Mouse (Mus musculus) layer of hippocampus, postnatal 14 days (tissue): ENCODE measurements at regions not wholly inside any gene's neighbourhood (a gene's known extent, or its start where the extent isn't known, plus 50 kb on each side); places are given as distances from the start of the nearest gene placed in this dataset.
"Not testable (repeated sequence)": the region's sequence is repeated elsewhere in the genome, so short reads cannot be mapped to it uniquely, and the experiment has no call there.

Experiments used
- DNase-seq, 2 experiments: peaks; one replicate each; pipeline ENCODE4 v3.0.0; 2021 to 2022; ENCODE audit warnings: low spot score in 2 of 2, mixed read lengths in 1 of 2

DNA sequence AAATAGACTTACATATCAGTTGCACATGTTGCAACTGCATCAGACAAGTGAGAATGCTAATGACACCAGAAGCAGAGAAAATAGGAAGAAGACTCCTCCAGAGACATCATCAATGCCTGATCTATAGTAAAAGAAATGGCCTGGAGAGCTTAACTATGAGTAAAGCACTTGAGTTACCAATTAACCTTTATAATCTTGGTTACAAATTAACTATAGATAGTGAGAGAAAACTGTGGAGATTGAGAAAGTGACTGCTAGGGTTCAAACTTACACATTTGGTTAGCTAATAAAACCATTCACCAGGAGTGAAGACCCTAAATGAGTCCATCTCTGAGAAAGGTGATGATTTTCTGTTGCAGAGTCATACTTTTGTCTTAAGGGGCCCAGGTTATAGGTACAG, 307.4 kb downstream of the Phex start:
- no peak for DNase-seq

DNA sequence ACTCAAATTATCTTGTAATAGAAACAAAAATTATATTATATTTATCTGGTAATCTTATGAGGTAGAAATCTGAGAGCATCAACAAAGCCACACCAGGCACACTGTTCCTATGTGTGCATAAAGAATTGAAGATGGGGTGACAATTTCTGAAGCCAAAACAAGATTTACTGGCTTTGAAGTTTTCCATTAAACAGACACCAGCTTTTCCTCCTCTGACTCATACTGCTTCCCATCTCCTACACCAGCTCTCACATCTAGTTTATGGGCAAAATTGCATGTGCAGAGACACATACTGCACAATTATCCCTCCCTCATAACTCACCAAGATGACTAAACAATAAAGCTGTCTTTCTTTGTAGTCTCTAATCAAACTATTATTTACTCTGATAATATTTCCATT, 335.1 kb downstream of the Phex start:
- DNase-seq = no peak

DNA sequence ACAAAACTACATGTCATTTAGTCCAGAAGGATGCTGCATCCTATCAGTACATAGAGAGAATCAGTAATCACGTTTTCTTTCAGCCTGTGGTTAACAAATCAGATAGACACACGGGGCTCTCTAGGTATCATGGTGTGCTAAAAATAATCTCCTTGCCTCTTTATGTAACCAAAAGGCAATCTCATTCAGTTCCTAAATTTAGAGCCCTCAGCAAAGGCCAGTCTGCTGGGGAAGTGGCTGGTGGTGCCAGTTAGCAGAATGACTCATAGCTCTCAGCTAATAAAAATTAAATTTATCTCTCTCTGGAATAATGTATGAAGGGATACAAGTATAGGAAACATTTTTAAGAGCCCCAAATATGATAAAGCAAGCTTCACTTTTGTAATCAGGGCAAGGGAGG, 335.5 kb downstream of the Phex start:
- DNase-seq = no peak

GRCm38 (mm10) chrX:157078061-157078460, 337.1 kb downstream of the Phex start:
- DNase-seq = not testable (repeated sequence)

DNA sequence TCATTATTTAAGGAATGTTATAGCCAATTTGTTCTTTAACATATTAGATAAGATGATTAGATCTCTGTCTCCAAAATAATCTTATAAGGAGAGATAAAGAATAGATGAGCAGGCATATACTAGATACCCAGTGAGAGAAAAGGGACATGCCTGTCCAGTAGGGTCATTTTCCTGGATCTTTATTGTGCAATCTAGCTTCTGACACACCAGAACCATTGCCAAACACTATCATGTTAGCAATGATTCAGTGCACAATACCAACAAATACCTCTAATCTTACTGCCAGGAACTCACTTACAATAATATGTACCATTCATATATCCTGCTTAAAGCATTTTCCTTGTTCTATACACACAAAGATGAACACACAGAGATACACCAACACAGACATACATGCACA, 338.9 kb downstream of the Phex start:
- DNase-seq = no peak

GRCm38 (mm10) chrX:157051629-157052315, 363.3 kb downstream of the Phex start:
- DNase-seq = peak in 1 of 2 experiments; percentile 1

- DNase-seq = no peak
Observed at GRCm38 (mm10) chrX:157028913-157029312, 386.2 kb downstream of the Phex start.

DNA sequence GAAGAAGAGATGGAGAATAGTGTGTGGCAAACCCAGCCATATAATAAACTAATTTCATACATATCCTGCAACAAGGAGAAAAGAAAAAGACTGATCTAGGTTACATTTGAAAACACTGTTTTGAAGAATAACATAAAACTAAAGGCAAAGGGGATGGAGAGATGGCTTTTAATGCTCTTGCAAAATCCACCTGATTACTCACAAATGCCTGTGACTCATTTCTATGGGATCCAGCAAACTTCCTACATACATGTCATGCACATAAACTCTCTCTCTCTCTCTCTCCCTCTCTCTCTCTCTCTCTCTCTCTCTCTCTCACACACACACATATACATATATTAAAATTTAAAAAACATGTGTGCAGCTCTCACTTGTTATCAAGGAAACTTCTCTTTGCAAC, 390.8 kb downstream of the Phex start:
- DNase-seq = no peak

GRCm38 (mm10) chrX:157021851-157022250, 393.3 kb downstream of the Phex start:
- DNase-seq = no peak

GRCm38 (mm10) chrX:157020337-157020736, 394.8 kb downstream of the Phex start:
- DNase-seq = no peak

- peak in 1 of 2 experiments; percentile 3 for DNase-seq
Observed at GRCm38 (mm10) chrX:156989986-156990518, 425.1 kb downstream of the Phex start.

GRCm38 (mm10) chrX:156947093-156947492, 468.0 kb downstream of the Phex start:
- DNase-seq = no peak

DNA sequence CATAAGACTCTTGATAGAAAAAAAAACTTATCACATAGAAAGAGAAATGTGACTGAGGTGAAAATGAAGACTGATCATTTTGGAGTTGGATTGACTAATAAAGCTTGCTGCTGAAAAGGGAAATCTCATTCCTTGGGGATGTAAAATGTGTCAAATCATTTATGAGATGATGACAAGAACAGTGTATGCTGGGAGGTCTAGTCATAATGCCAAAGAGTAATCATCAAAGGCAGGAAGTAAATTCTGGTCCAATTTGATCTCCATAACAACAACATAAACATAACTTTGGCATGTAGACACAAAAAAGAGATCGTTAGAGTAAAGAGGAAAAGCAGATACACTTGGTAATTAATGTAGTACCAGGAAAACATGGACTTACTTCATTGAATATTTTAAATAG, 470.9 kb downstream of the Phex start:
- DNase-seq = no peak

- peak in 1 of 2 experiments; percentile 4 for DNase-seq
Observed at GRCm38 (mm10) chrX:156913363-156913762, 501.7 kb downstream of the Phex start.
